Mouse (Mus musculus) ovary, adult 18-20 months (tissue): Measurements from ENCODE around the gene Rarb.
"Not testable (repeated sequence)": the region's sequence is repeated elsewhere in the genome, so short reads cannot be mapped to it uniquely, and the experiment has no call there.

Source experiments
- DNase-seq: peaks from one replicate; pipeline ENCODE4 v3.0.0; 2022; ENCODE audit warnings: low spot score, mixed read lengths

Gene Rarb

GRCm38 (mm10) chr14:16818602-16819250, at the start of gene Rarb:
Rarb (minus strand) TSS chr14:16819156.
- DNase-seq, result no peak

- DNase-seq, result no peak
Observed at GRCm38 (mm10) chr14:16842036-16842435, 23.1 kb upstream of the Rarb start.

GRCm38 (mm10) chr14:16841597-16841989, 22.6 kb upstream of the Rarb start:
- DNase-seq, result no peak

GRCm38 (mm10) chr14:16840951-16841596, 22.1 kb upstream of the Rarb start:
- DNase-seq, result no peak

- DNase-seq, result no peak
Observed at GRCm38 (mm10) chr14:16840135-16840534, 21.2 kb upstream of the Rarb start.

GRCm38 (mm10) chr14:16815096-16815741, 3.7 kb downstream of the Rarb start:
- no peak for DNase-seq

- no peak for DNase-seq
Observed at GRCm38 (mm10) chr14:16806155-16806554, 12.8 kb downstream of the Rarb start.

GRCm38 (mm10) chr14:16790161-16790560, 28.8 kb downstream of the Rarb start:
- DNase-seq, result no peak

GRCm38 (mm10) chr14:16781942-16782541, 36.9 kb downstream of the Rarb start:
- DNase-seq, result no peak

GRCm38 (mm10) chr14:16776723-16777381, 42.1 kb downstream of the Rarb start:
- no peak for DNase-seq

- DNase-seq, result no peak
Observed at GRCm38 (mm10) chr14:16772927-16773326, 46.0 kb downstream of the Rarb start.

- no peak for DNase-seq
Observed at GRCm38 (mm10) chr14:16765891-16766290, 53.1 kb downstream of the Rarb start.

- peak; percentile 2 for DNase-seq
Observed at GRCm38 (mm10) chr14:16762773-16763172, 56.2 kb downstream of the Rarb start.

- DNase-seq, result no peak
Observed at GRCm38 (mm10) chr14:16758773-16759434, 60.1 kb downstream of the Rarb start.

GRCm38 (mm10) chr14:16755601-16756000, 63.4 kb downstream of the Rarb start:
- DNase-seq, result not testable (repeated sequence)

GRCm38 (mm10) chr14:16752648-16753047, 66.3 kb downstream of the Rarb start:
- no peak for DNase-seq

- DNase-seq, result no peak
Observed at GRCm38 (mm10) chr14:16746982-16747578, 71.9 kb downstream of the Rarb start.

- no peak for DNase-seq
Observed at GRCm38 (mm10) chr14:16740982-16741739, 77.8 kb downstream of the Rarb start.

- no peak for DNase-seq
Observed at GRCm38 (mm10) chr14:16738538-16738937, 80.4 kb downstream of the Rarb start.

- no peak for DNase-seq
Observed at GRCm38 (mm10) chr14:16737781-16738180, 81.2 kb downstream of the Rarb start.
